Mouse (Mus musculus) hematopoietic stem cell, adult 5-6 weeks (primary cell): ENCODE data around the gene Plekha1. TPM values are rescaled to one million over a fixed set of nuclear protein-coding genes. Genes with fewer than 3 reads are reported as not detected.

Source experiments
- ATAC-seq, 2 experiments: fragments of 125-278 bp in 1 of 2; replicated peaks in 1 of 2; 2 replicates each; pipeline ENCODE4 v1.8.0; 2016 to 2017; ENCODE audit warnings: inconsistent platforms in 2 of 2, mild to moderate bottlenecking in 2 of 2, moderate number of reproducible peaks in 2 of 2, low read depth in 1 of 2, moderate TSS enrichment in 1 of 2; ENCODE audit not compliant: low FRiP score in 2 of 2, poor library complexity in 2 of 2, severe bottlenecking in 2 of 2, insufficient read depth in 1 of 2, low TSS enrichment in 1 of 2
- total RNA-seq: library from RNA; stranded (forward); fragments of 172-1452, 232-1000 nt; gene quantifications from 2 replicates; pipeline ENCODE4 v1.2.3, GENCODE M21; 2017

Plekha1 gene
- total RNA-seq, 1 experiment from 2014 or later: 20.2 TPM

GRCm38 (mm10) chr7:130938005-130938404 is 72.4 kb downstream of the Plekha1 start:
- ATAC-seq: no peak

- no peak for ATAC-seq
Measured at GRCm38 (mm10) chr7:130938896-130939295, 73.3 kb downstream of the Plekha1 start.

DNA sequence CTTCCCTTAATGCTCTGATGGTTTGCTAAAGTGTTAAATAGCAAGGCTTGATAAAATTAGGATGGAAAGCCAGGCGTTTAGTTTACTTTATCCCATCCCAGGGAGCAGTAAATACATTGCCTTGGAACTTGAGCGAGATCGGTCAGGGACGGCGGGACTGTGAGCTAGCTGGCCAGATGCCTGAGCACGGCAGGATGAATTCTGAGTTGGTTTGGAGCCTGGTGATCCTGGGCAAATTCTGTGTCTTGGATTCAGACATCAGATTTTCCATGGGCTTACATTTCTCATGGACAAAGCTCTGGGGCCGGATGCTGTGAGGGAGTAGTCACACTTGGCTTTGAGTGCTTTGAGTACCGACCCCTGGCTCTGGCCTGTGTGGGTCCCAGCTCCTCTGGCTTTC is 75.2 kb downstream of the Plekha1 start:
- no peak for ATAC-seq

DNA sequence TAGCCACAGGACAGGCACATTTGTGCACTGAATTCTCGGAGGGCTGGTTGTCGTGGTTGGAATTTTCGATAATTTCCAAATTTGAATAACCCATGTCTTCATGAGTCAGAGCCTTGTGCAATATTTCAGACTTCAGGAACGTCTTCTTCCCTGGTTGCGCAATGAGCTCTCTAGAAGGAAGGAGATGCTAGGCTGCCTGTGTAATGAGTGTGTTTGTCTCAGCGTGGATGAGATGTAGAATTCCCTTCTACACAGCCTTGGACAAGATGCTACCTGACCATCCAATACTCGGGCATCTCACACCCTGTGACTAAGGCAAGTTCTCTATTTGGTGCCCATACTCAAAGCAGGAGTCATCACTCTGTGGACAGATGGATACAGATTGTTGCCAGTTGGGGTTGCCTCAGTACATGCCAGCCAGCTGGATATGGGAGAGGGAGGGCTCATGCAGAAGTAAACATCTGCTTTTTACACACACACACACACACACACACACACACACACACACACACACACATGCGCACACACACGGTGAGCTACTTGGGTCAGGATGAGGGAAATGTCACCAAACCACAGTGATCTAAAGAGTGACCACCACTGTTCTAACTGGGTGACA is 77.8 kb downstream of the Plekha1 start:
- peak in 1 of 2 experiments; percentile 22; a peak in 1 of 4 replicates for ATAC-seq

DNA sequence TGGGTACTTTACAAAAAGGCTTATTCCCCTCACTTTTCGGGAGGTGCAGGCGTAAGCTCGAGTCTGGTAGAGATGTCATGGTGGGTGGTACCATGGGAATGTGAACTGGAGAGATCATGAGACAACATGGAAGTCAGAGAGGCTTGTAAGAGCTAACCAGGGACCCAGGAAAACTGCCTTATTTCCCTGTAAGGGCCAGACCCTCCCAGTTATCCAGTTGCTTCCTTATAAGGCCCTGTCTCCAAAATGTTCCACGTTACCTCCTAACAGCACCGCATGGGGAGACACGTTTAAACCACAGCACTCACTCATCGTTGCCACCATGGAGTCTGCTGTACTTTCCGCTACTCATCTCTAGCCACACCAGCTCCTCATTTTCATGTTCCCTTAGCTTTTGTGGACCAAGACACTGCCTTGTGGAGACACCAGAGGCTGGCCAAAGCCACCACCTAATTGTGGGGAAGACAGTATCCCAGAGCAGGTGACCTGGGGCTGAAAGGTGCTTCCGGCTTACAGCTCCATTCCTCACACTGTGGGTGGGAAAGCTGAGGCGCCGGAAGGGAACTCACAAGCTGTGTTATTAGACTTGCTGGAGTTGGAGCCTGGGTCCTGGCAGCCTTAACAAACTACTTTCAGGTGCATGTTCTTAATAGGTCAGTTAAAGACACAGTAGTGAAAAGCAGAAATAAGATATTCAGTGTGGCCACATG is 79.4 kb downstream of the Plekha1 start:
- no peak for ATAC-seq

DNA sequence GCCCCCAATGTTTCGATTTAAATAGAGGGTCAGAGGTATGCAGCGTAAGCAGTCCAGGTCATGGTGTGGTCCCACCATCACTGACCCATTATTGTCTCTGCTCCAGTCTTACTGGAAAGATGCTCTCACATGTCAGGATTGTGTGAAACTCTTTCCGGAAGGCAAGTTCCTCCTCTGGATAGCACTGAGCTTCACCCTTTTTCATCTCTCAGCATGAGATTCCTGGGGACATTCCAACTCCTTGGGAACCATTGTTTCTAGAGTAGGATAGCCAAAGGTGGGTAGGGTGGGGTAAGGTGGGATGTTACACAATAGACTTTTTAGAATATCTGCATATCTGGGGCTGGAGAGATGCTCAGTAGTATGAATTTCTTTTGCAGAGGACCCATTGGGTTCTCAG is 80.2 kb downstream of the Plekha1 start:
- no peak for ATAC-seq

DNA sequence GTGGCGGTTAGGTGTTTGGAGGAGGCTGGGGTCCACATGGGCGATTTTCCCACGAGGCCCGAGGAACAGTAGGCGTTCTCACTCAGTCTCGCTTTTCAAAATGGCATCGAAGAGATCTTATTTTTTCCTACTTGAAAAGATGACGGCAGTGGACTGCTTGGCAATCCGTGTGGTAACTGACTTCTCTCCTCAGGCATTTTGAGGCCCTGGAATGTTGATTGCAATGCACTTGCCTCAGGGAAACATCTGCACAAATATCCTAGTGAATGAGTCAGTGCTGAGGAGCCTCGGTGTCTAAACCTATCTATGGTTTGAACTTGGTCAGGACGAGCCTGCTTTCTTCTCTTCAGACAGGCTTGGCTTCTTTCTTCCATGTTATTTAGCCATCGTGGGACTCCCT is 80.7 kb downstream of the Plekha1 start:
- ATAC-seq: no peak

DNA sequence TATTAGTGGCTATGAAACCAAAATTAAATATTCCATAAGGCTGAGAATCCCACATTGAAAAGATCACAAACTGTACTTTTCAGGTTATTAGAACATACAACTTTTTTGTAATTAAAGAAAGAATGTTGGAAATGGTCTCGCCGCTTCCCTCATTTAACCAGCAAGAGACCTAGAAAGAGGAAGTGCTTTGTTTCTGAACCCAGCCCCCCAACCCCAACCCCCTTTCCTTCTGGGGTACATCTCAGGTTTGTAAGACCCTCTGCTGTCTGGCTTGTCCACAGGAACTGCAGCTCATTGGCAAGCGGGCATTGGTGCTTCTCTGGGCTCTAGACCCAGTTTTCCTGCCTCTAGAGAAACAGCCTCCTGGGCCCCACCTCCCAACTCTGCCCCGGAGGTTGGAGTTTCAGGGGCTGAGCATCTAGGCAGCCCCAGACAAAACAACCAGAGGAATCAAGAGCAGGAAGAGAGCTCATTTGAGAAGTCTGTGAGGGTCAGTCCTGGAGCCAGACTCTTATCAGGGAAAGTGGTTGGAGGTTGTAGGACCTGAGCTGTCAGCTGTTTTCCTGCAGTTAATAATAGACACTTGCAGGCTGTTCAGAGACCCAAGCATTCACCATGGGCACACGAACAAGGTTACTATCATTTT is 83.1 kb downstream of the Plekha1 start:
- peak; percentile 23 to 60; a peak in 3 of 4 replicates for ATAC-seq

- no peak for ATAC-seq
Measured at GRCm38 (mm10) chr7:130949331-130949751, 83.8 kb downstream of the Plekha1 start.

DNA sequence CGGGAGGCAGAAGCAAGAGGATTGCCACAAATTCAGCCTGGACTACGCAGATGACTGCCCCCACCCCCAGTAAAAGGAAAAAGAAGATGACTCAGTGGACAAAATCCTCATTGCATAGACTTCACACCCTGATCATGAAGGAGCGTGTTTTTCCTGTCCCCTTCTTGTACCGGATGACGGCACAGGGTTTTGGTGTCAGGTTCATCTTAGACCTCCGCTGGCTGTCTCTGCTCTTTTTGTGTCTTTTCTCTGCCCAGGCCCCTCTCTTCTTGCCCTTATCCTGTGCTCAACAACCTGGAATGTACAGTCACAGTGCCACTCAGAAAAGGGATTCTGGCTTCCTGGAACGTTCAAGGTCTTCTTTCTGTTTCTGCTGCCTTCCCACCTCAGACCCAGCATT is 84.9 kb downstream of the Plekha1 start:
- ATAC-seq: no peak

GRCm38 (mm10) chr7:130951004-130951403 is 85.4 kb downstream of the Plekha1 start:
- no peak for ATAC-seq

DNA sequence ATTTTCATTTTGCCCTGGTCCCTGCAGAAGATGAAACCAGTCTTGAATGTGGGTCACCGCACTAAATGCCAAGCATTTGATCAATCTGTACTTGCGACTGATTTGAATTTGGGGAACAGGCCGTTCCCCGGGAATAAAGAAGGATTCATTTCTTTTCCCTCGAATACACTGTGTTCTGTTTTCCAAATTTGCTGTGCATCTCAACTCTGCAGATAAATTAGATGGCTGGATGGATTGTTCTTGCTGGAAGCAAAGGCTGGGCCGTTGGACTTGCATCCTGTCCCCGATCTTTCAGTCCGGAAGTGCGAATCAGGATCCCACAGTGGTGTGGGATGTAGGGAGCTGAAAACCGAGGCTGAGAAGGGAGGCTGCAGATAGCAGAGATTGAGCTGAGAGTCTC is 87.8 kb downstream of the Plekha1 start:
- no peak for ATAC-seq

DNA sequence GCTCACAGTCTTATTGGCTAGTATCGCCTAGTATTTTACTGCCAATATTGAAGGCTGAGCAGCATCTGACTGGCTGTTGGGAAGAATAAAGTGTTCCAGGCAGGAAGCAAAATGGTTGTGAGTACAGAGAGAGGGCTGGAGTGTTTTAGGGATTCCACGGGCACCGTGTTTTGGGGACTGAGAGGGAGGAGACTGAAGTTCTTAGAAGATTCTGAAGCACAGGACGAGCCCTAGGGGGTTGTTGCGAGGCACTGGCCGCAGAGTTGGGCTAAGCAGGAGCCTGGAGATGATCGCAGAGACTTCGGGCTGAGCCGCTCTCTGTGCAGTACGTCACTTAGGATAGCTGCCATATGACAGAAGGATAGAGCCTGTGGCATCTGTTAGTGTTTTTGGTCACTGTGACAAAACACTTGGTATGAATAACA is 88.6 kb downstream of the Plekha1 start:
- ATAC-seq: no peak

DNA sequence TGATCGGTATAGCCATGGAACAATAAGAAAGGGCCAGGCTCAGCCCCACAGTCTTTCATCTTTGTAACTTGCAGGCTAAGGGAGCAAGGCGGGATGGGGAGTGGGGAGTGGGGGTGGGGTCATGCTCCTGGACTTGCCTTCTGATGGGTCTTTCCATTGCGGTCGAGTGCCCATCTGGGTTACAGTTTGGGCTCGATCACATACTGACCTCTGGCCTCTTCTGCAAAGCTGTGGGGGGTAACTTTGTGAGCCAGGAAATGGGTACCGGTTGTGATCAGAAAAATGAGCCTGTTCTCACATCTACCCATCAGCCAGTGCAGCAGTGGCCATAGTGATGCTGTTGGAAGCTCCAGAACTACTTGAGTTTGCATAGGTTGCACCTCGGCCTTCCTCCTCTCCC is 93.0 kb downstream of the Plekha1 start:
- no peak for ATAC-seq

DNA sequence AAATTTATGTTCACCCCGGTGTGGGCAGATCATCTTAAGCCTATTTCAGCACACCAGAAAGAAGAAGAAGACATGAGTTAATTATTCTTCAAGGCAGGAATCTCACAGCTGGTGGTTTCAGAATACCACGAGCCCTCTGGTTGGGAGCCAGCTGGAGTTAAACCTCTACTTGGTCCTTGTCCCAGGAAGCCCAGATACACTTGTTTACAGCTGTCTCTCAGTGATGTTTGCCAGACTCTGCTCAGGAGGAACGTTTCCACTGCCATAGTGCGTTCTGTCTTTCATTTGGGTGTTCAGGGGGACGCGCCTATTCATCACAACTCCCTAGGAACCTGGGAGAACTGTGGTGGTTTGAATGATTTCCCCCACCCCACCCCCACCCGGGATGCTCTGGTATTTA is 94.3 kb downstream of the Plekha1 start:
- no peak for ATAC-seq

GRCm38 (mm10) chr7:130961429-130961828 is 95.9 kb downstream of the Plekha1 start:
- ATAC-seq: no peak
